Mouse (Mus musculus) myocyte (in vitro differentiated cells): ENCODE measurements around the gene Aldh1b1. TPM values are rescaled to one million over a fixed set of nuclear protein-coding genes. Genes with fewer than 3 reads are reported as not detected.

ENCODE experiments used
- H3K27me3 ChIP-seq: one replicate; pipeline ENCODE4 v1.6.1; 2011; ENCODE audit not compliant: control insufficient read depth, insufficient read depth, insufficient read length
- H3K36me3 ChIP-seq: one replicate; pipeline ENCODE4 v1.6.1; 2011; ENCODE audit not compliant: control insufficient read depth, insufficient read depth
- H3K4me2 ChIP-seq: one replicate; pipeline ENCODE4 v1.6.1; 2011; ENCODE audit warnings: low read depth, control low read depth
- H3K4me3 ChIP-seq: one replicate; pipeline ENCODE4 v1.5.1; 2011; ENCODE audit warnings: mild to moderate bottlenecking, control low read depth, moderate library complexity
- H3K79me2 ChIP-seq: one replicate; pipeline ENCODE4 v1.6.1; 2011; ENCODE audit not compliant: control insufficient read depth, insufficient read depth
- H3ac ChIP-seq: one replicate; pipeline ENCODE4 v1.6.1; 2011; ENCODE audit not compliant: control insufficient read depth, insufficient read length
- CEBPB ChIP-seq: IDR thresholded peaks from 2 replicates; pipeline ENCODE4 v1.6.1; 2011; ENCODE audit warnings: mild to moderate bottlenecking, moderate library complexity; ENCODE audit not compliant: poor library complexity, insufficient read depth, severe bottlenecking
- E2F4 ChIP-seq: IDR thresholded peaks from one replicate; pipeline ENCODE4 v1.6.1; 2011; ENCODE audit warnings: mild to moderate bottlenecking, control low read depth, moderate library complexity; ENCODE audit not compliant: insufficient read depth
- MAX ChIP-seq: IDR thresholded peaks from one replicate; pipeline ENCODE4 v1.6.1; 2011; ENCODE audit warnings: low read depth, mild to moderate bottlenecking, control low read depth
- MYOD1 ChIP-seq, 3 experiments: IDR thresholded peaks; one replicate each; pipeline ENCODE4 v1.6.1; 2011; ENCODE audit warnings: control low read depth in 2 of 3, low read depth in 2 of 3, mild to moderate bottlenecking in 2 of 3, moderate library complexity in 1 of 3; ENCODE audit not compliant: insufficient read length in 2 of 3, control insufficient read depth in 1 of 3
- MYOG ChIP-seq, 3 experiments: IDR thresholded peaks; one replicate each; pipeline ENCODE4 v1.6.1; 2011; ENCODE audit warnings: control low read depth in 2 of 3, low read depth in 2 of 3, mild to moderate bottlenecking in 2 of 3; ENCODE audit not compliant: insufficient read length in 2 of 3, control insufficient read depth in 1 of 3, insufficient read depth in 1 of 3
- POLR2A ChIP-seq: IDR thresholded peaks from one replicate; pipeline ENCODE4 v1.6.1; 2011; ENCODE audit warnings: low read depth, mild to moderate bottlenecking, control low read depth, moderate library complexity; ENCODE audit not compliant: insufficient read length
- POLR2AphosphoS2 ChIP-seq: IDR thresholded peaks from one replicate; pipeline ENCODE4 v1.6.1; 2011; ENCODE audit warnings: low read depth, control low read depth; ENCODE audit not compliant: insufficient read length
- REST ChIP-seq: IDR thresholded peaks from one replicate; pipeline ENCODE4 v1.6.1; 2011; ENCODE audit warnings: mild to moderate bottlenecking, control low read depth, moderate library complexity; ENCODE audit not compliant: insufficient read depth, insufficient read length
- SRF ChIP-seq: IDR thresholded peaks from one replicate; pipeline ENCODE4 v1.6.1; 2011; ENCODE audit warnings: low read depth; ENCODE audit not compliant: control insufficient read depth, insufficient read length
- TCF12 ChIP-seq: IDR thresholded peaks from one replicate; pipeline ENCODE4 v1.6.1; 2011; ENCODE audit warnings: mild to moderate bottlenecking, control low read depth; ENCODE audit not compliant: poor library complexity, insufficient read depth, severe bottlenecking
- TCF3 ChIP-seq: IDR thresholded peaks from one replicate; pipeline ENCODE4 v1.6.1; 2011; ENCODE audit warnings: low read depth, control low read depth; ENCODE audit not compliant: insufficient read length
- USF1 ChIP-seq: IDR thresholded peaks from one replicate; pipeline ENCODE4 v1.6.1; 2011; ENCODE audit warnings: low read depth, mild to moderate bottlenecking, control low read depth, moderate library complexity
- polyA plus RNA-seq: library from polyadenylated mRNA; unstranded; fragments of >200 nt; fragmentation: generic; extraction: Trizol; gene quantifications from one replicate; pipeline ENCODE4 v1.2.1, GENCODE M21; 2012; ENCODE audit warnings: missing spikeins

Gene Aldh1b1
- polyA plus RNA-seq, 1 experiment = 0.49 TPM

GRCm38 (mm10) chr4:45783671-45784070 is 15.2 kb upstream of the Aldh1b1 start:
- TF ChIP-seq CEBPB (no peak), TCF3 (no peak), MYOG (IDR thresholded peaks at IDR 0.05; ENCODE audit: control insufficient read depth in 1 of 3, insufficient read depth in 1 of 3, insufficient read length in 2 of 3, low read depth in 2 of 3) (no peak), REST (no peak), TCF12 (no peak), SRF (no peak), MYOD1 (IDR thresholded peaks at IDR 0.05; ENCODE audit: control insufficient read depth in 1 of 3, insufficient read length in 2 of 3, low read depth in 2 of 3) (no peak), MAX (no peak), USF1 (no peak), POLR2AphosphoS2 (no peak), POLR2A (no peak), E2F4 (no peak)
- H3K79me2 ChIP-seq = no peaks in the 10 kb centered on the region
- no peak overlapping the region for H3K4me2 ChIP-seq
- peaks cover 48% of the 10 kb centered on the region for H3K27me3 ChIP-seq
- H3ac ChIP-seq = no peak overlapping the region
- H3K4me3 ChIP-seq = no peak overlapping the region
- no peaks in the 10 kb centered on the region for H3K36me3 ChIP-seq

GRCm38 (mm10) chr4:45785959-45786358 is 12.9 kb upstream of the Aldh1b1 start:
- H3K4me2 ChIP-seq = no peak overlapping the region
- H3K36me3 ChIP-seq = no peaks in the 10 kb centered on the region
- no peak overlapping the region for H3ac ChIP-seq
- TF ChIP-seq REST (no peak), USF1 (no peak), MAX (no peak), CEBPB (no peak)
- no peak overlapping the region for H3K4me3 ChIP-seq
- no peaks in the 10 kb centered on the region for H3K79me2 ChIP-seq
- H3K27me3 ChIP-seq = peaks cover 50% of the 10 kb centered on the region

DNA sequence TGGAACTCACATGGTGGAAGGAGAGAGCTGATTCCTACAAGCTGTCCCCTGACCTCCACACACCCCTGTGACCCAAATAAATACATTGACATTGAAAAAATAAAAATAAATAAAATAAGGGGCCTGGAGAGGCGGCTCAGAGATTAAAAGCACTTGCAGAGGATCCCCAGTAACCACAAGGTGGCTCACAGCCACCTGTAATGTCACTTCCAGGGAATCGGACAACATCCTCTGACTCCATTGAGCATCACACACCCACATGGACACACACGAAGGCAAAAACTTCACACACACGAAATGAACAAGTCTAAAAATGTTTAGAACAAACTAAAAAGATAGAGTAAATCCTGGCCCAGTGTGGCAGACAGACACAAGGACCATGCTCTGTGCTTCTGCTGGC is 12.1 kb upstream of the Aldh1b1 start:
- no peaks in the 10 kb centered on the region for H3K79me2 ChIP-seq
- no peak overlapping the region for H3K4me2 ChIP-seq
- no peaks in the 10 kb centered on the region for H3K36me3 ChIP-seq
- TF ChIP-seq POLR2AphosphoS2 = no peak
- H3ac ChIP-seq = no peak overlapping the region
- H3K27me3 ChIP-seq = peaks cover 50% of the 10 kb centered on the region
- no peak overlapping the region for H3K4me3 ChIP-seq

- no peak overlapping the region for H3K4me2 ChIP-seq
- H3K79me2 ChIP-seq = no peaks in the 10 kb centered on the region
- TF ChIP-seq MAX (no peak), TCF3 (no peak), REST (no peak)
- no peak overlapping the region for H3ac ChIP-seq
- no peaks in the 10 kb centered on the region for H3K36me3 ChIP-seq
- H3K27me3 ChIP-seq = peaks cover 61% of the 10 kb centered on the region
- H3K4me3 ChIP-seq = no peak overlapping the region
Observed at GRCm38 (mm10) chr4:45788446-45789081, 10.3 kb upstream of the Aldh1b1 start.

GRCm38 (mm10) chr4:45789263-45789958 is 9.4 kb upstream of the Aldh1b1 start:
- Histone ChIP-seq H3K4me2 (no peak overlapping the region), H3K27me3 (peaks cover 69% of the 10 kb centered on the region), H3K79me2 (no peaks in the 10 kb centered on the region), H3K4me3 (no peak overlapping the region), H3ac (no peak overlapping the region), H3K36me3 (no peaks in the 10 kb centered on the region)
- TF ChIP-seq MYOG (IDR thresholded peaks at IDR 0.05; ENCODE audit: control insufficient read depth in 1 of 3, insufficient read depth in 1 of 3, insufficient read length in 2 of 3, low read depth in 2 of 3) (no peak), POLR2A (no peak), E2F4 (no peak), USF1 (no peak), MYOD1 (IDR thresholded peaks at IDR 0.05; ENCODE audit: control insufficient read depth in 1 of 3, insufficient read length in 2 of 3, low read depth in 2 of 3) (no peak), REST (no peak), SRF (no peak), CEBPB (no peak), POLR2AphosphoS2 (no peak), TCF3 (no peak), TCF12 (no peak), MAX (no peak)
